Comparison of ENCODE assay signal across 10 mouse cellular contexts in the genomic region with DNA sequence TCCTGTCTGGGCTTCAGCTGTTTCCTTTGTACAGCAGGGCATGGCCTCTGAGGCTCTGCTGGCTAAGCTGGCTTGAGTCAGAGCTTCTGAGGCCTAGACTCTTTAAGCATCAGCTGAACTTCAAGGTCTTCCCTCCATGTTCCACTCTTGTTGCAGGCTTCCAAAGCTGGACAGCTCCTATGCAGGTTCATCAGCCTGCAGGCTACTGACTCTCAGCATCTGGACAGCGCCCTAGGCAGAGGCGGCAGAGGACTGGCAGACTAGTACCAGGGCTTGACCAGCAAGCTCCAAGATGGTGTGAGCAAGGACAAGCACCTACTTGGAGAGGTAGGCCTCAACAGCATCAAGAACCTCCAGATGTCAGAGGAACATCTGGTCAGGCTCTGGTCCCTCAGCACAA. TPM values are rescaled to one million over a fixed set of nuclear protein-coding genes. Genes with fewer than 3 reads are reported as not detected.
DNase-seq lines count a peak whose midpoint lies in the region; ATAC-seq and TF ChIP-seq lines count a peak whose summit lies in the region.
"Had no signal": no experiment of that assay in that cellular context is flagged by ENCODE, and none has a peak within 500 bp of the region (broad histone marks: within the 10 kb centered on the region; RNA-seq: fewer than 3 reads in every experiment).

No protein-coding gene starts in this region.

- H3K4me2 ChIP-seq in stomach, postnatal 0 days (replicated peaks; ENCODE audit: low read depth) = no peak overlapping the region
- H3K4me2 ChIP-seq: heart, embryonic 13.5 days had no signal

- DNase-seq in gastrocnemius, adult 18-20 months (ENCODE audit: low spot score) = peak; percentile 18
- DNase-seq in gastrocnemius, adult 8-10 months (ENCODE audit: low spot score in 2 of 2) = no peak
- DNase-seq in 3134 (ENCODE audit: extremely low read depth, insufficient read length, low spot score) = peak; percentile 27
- DNase-seq in kidney, postnatal 4 days = peak; percentile 76 to 83
- DNase-seq in stomach, postnatal 0 days (ENCODE audit: low spot score) = peak; percentile 86
- no peak for DNase-seq in left cerebral cortex, adult 8-10 months (ENCODE audit: low spot score in 2 of 2)
- no peak for DNase-seq in cerebellum, postnatal 36 days

- peak; percentile 88 for ATAC-seq in common myeloid progenitor, adult 5-6 weeks (replicated peaks; ENCODE audit: low read depth, poor library complexity, severe bottlenecking)
- peak; percentile 80 for ATAC-seq in stomach, postnatal 0 days (ENCODE audit: low FRiP score, low TSS enrichment)

- no peaks in the 10 kb centered on the region for H3K36me3 ChIP-seq in stomach, postnatal 0 days (ENCODE audit: control insufficient read depth, insufficient read depth, low read length)
- H3K36me3 ChIP-seq: G1E; heart, embryonic 13.5 days had no signal

- 12% methylated on average over 2 of the region's 2 CpGs for WGBS in stomach, postnatal 0 days

- H3K9me3 ChIP-seq in stomach, postnatal 0 days (ENCODE audit: control insufficient read depth, low read length) = no peaks in the 10 kb centered on the region
- H3K9me3 ChIP-seq: G1E; heart, embryonic 13.5 days had no signal

- TF ChIP-seq CTCF in stomach, postnatal 0 days (IDR thresholded peaks at IDR 0.05; ENCODE audit: low read depth) = no peak

- H3K27ac ChIP-seq in stomach, postnatal 0 days (replicated peaks) = no peak overlapping the region
- H3K27ac ChIP-seq: heart, embryonic 13.5 days had no signal

- no peaks in the 10 kb centered on the region for H3K4me1 ChIP-seq in stomach, postnatal 0 days (replicated peaks; ENCODE audit: control insufficient read depth, insufficient read depth)

- no peak for TF ChIP-seq EP300 in stomach, postnatal 0 days (optimal IDR thresholded peaks at IDR 0.05)

- H3K4me3 ChIP-seq in stomach, postnatal 0 days (ENCODE audit: low read depth, low read length) = no peak overlapping the region
- H3K4me3 ChIP-seq: heart, embryonic 13.5 days had no signal

- no peak overlapping the region for H3K9ac ChIP-seq in stomach, postnatal 0 days (ENCODE audit: low read length)
- H3K9ac ChIP-seq: heart, embryonic 13.5 days had no signal

- H3K27me3 ChIP-seq in stomach, postnatal 0 days (ENCODE audit: control insufficient read depth, insufficient read depth, low read length) = no peaks in the 10 kb centered on the region

RNA-seq across cellular contexts. Expression of a gene that starts 42.9 kb away (rescaled TPM):
- 10 to 100 TPM; 30.3 to 31.0 TPM for total RNA-seq in gastrocnemius, adult 18-20 months (2021)
- 10 to 100 TPM; 31.0 to 42.2 (median 34.1) TPM for total RNA-seq in gastrocnemius, adult 8-10 months (2022)
- total RNA-seq in common myeloid progenitor, adult 5-6 weeks (2017) = 80.8 and 106 TPM in 2 replicates
- 7.7 and 8.1 TPM in 2 replicates for polyA plus RNA-seq in stomach, postnatal 0 days (2015; fragmentation: Nextera tagmentation; extraction: Ambion mirVana)
- total RNA-seq in left cerebral cortex, adult 8-10 months (2022) = 100 to 1,000 TPM; 106 to 127 (median 112) TPM

Comparison
In these comparisons a context has a peak if more than half of its experiments do, and no peak if none do; other contexts are left out.
1. DNase-seq: peak in gastrocnemius, adult 18-20 months (single experiment), 3134 (single experiment), kidney, postnatal 4 days (2 of 2) and stomach, postnatal 0 days (single experiment); none in gastrocnemius, adult 8-10 months (0 of 2), left cerebral cortex, adult 8-10 months (0 of 2) and cerebellum, postnatal 36 days (0 of 2).